Mouse (Mus musculus) kidney, adult 2 months (tissue): ENCODE results near the gene Kcmf1.

Experiments
- CTCF ChIP-seq: fragments of 200-500 bp; conservative IDR thresholded peaks from 2 replicates; pipeline ENCODE4 v1.5.1; 2011; ENCODE audit warnings: low read depth, mild to moderate bottlenecking, control low read depth, low read length, moderate library complexity, mixed read lengths; ENCODE audit not compliant: insufficient read depth, insufficient read length
- POLR2A ChIP-seq: fragments of 200-500 bp; IDR thresholded peaks from one replicate; pipeline ENCODE4 v1.6.1; 2011; ENCODE audit warnings: low read depth, low read length, control low read depth

- no peak for TF ChIP-seq CTCF
- TF ChIP-seq POLR2A, result no peak
Measured at GRCm38 (mm10) chr6:72797763-72798162, 102.0 kb downstream of the Kcmf1 start.
